Mouse (Mus musculus): ENCODE data around the gene Gpx7.
"Not testable (repeated sequence)": the region's sequence is repeated elsewhere in the genome, so short reads cannot be mapped to it uniquely, and the experiment has no call there.

The Gpx7 gene

GRCm38 (mm10) chr4:108388741-108389140 is 18.0 kb downstream of the Gpx7 start:
- no peak for DNase-seq (ENCODE audit: low read depth)

DNA sequence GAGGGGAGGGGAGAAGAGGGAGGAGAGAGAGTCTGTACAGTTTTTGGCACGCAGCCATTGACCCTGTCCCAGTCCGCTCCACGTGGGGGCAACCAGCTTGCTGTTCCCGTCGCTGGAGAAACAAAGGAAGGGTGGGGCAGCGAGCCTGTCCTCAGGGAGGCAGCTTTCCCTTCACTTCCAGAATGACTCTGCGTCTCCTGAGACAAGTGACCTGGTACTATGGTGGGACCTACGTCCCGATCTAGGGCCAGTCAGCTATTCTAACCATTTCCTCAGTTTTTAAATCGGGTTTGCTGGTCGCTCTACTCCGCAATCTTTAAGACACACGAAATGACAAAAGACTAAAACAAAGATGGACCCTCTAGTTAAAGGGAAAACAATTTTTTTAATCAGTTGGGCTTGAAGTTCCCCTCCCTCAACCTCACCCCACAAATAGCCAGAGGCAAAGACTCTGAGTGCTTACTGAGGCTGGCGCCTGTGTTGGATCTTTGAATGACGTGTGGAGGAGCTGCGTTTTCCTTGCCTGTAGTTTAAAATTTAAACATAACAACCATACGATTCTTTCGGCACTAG is 19.0 kb downstream of the Gpx7 start:
- no peak for DNase-seq (ENCODE audit: low read depth)

- no peak for DNase-seq (ENCODE audit: low read depth)
These were observed 19.7 kb downstream of the Gpx7 start for GRCm38 (mm10) chr4:108387106-108387505.

- DNase-seq (ENCODE audit: low read depth) = no peak
These were observed 20.7 kb downstream of the Gpx7 start for GRCm38 (mm10) chr4:108386087-108386486.

GRCm38 (mm10) chr4:108383183-108383714 is 23.5 kb downstream of the Gpx7 start, which contains the start of gene Shisal2a:
TSS of gene Shisal2a (minus strand) at chr4:108383349.
- no peak for DNase-seq (ENCODE audit: low read depth)

- DNase-seq (ENCODE audit: low read depth) = no peak
These were observed 26.6 kb downstream of the Gpx7 start for GRCm38 (mm10) chr4:108380146-108380545.

- no peak for DNase-seq (ENCODE audit: low read depth)
These were observed 27.3 kb downstream of the Gpx7 start for GRCm38 (mm10) chr4:108379476-108379875.

DNA sequence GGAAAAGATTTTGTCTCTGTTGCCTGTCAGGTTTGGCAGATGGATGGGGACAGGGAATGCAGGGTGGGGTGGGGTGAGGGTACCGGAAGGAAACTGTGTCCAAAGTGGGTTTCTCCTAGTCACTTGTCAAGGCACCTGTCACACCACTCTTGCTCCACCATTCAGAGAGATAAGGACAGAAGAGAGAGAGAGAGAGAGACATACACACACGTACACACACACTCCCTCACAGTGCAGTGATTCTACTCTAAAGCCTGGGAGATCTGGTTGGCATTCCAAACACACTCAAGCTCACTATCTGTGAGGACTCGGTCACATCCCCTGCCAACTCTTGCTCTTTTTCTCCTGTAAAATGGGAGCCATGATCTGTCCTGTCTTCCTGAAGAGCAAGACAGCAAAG is 34.6 kb downstream of the Gpx7 start:
- no peak for DNase-seq (ENCODE audit: low read depth)

DNA sequence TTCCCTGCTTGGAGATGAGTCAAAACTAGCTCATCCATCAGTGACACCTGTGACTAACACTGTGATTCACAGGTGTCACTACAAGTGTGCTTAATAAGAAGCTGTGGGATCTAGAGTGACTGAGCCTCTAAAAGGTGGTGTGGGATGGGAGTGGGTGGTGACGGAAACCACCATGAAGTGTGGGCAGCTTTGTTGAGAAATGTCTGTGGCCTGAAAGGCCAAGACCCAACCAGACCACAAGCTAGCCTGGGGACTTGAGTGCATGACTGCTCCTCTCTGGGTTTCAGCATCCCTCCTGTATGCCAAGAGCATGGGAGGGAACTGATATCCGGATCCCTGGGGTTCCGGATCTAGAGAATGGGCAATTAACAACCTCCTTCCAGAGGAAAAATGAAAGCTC is 35.3 kb downstream of the Gpx7 start:
- no peak for DNase-seq (ENCODE audit: low read depth)

GRCm38 (mm10) chr4:108370409-108370808 is 36.4 kb downstream of the Gpx7 start:
- no peak for DNase-seq (ENCODE audit: low read depth)

DNA sequence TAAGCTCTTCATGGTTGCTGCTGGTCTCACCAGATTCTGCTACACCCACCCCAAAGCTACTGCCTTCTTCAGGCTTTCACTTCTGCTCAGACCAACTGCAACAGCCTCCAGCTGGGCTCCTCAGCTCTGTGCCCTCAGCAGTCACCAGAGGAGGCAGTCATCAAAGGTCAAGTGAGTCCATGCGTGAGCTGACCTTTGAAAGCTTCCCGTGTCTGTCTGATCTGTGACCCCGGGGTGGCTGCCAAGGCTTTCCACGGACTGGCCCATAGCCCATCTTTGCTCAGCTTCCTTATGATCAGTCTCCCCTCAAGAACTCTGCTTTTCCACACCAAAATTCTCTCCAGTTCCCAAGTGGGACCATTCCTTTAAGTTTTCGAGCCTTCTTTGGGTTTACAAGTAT is 37.5 kb downstream of the Gpx7 start:
- no peak for DNase-seq (ENCODE audit: low read depth)

DNA sequence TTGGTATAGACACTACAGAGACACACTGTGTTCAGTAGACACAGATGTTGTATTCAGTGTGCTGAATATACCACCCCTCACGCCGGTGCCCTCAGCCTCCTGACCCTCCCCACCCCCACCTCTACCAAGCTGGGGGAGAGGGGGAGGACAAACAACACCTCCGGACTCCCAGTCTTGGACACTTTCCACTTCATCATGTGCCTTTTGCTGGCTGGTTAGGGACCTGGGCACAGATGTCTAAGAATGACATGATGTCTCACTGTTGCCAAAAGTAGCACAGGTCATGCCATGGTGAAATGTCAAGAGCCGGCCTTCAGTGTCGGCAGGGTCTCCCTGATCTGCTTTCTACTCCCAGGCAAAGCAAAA is 42.7 kb downstream of the Gpx7 start:
- no peak for DNase-seq (ENCODE audit: low read depth)

- no peak for DNase-seq (ENCODE audit: low read depth)
These were observed 43.2 kb downstream of the Gpx7 start for GRCm38 (mm10) chr4:108363355-108364110.

- DNase-seq (ENCODE audit: low read depth) = no peak
These were observed 44.2 kb downstream of the Gpx7 start for GRCm38 (mm10) chr4:108362321-108363261.

DNA sequence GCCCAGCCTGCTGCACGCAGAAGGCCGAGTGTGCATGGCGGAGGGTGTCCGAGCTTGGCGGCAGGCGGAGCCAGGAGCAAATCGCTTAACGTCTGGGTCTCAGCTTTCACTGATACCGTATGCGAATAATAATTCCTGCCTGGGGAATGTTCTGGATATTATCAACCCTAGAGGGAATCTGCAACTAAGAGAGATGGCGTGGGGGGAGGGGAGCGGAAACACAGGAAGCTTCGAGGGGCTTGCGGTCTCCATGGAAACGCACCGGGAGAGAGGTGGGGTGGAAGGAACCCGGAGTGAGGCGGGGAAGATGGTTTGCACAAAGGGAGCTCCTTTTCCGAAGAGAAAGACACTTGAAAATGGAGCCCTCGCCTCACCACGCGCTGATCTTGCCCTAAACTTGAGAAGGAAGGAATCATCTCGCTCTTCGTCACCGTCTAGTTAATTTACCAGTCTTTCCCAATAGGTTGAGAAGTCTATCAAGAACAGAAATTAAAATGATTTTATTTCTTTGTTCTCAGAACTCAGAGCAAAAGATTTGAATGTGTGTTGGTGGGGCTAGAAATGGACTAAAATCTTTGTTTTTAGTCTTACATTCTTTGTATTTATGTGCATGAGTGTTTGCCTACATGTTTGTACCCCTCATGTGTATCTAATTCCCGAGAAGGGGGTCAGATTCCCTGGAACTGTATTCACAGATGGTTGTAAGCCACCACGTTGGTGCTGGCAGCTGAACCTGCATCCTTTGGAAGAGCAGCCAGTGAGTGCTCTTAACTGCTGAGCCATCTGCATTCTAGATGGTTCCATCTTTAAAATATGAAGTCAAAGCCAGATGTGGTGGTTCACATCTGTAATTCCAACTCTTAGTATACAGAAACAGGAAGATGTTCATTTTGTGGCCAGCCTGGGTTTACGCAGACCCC is 46.4 kb downstream of the Gpx7 start:
- no peak for DNase-seq (ENCODE audit: low read depth)

- DNase-seq (ENCODE audit: low read depth) = no peak
These were observed 48.3 kb downstream of the Gpx7 start for GRCm38 (mm10) chr4:108358498-108358897.

DNA sequence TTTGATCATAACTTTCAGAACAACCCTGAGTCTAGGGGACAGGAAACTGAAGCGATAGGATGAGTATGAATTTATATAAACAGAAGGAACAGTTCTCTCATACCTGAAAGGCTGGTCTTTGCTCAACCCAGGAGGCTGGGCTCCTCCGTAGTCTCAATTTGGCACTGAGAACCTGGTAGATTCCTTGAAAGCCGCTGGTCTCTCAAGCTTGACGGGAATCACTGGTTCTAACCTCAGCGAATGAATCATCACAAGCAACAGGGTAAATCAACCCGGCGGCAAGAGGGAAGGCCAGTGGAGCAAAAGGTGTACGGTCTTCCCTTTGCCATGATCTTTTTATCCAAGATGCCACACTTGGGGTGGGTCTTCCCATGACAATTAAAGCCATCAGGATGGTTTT is 49.3 kb downstream of the Gpx7 start:
- DNase-seq (ENCODE audit: low read depth) = no peak

GRCm38 (mm10) chr4:108353591-108353990 is 53.2 kb downstream of the Gpx7 start:
- not testable (repeated sequence) for DNase-seq (ENCODE audit: low read depth)

DNA sequence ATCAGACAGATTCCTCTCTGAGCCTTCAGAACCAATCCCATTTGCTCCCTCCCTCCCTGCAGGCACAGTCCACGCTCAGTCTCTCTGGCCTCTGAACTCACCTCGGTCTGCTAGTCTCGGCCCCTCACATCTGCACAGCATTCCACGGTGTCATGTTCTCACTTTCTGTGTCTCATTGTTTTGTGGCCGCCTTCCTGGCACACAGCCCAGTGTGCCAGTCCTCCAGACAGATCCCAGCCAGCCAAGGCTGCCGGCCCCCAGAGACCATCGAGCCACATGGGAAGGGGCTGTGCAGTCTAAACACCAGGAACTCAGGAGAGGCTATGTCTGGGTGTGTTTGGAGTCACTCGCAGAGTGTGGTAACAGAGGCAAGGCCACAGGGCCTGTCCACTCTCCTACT is 55.9 kb downstream of the Gpx7 start:
- no peak for DNase-seq (ENCODE audit: low read depth)
